Mouse (Mus musculus) neural tube, embryonic 14.5 days (tissue): ENCODE data around the gene Hoxa3. TPM values are rescaled to one million over a fixed set of nuclear protein-coding genes. Genes with fewer than 3 reads are reported as not detected.

Source experiments
- ATAC-seq: fragments of 200-750 bp; cut with Nextera tagmentation; 2 replicates; pipeline ENCODE4 v1.8.0; 2017; ENCODE audit warnings: low read depth, mild to moderate bottlenecking, moderate TSS enrichment, moderate library complexity
- H3K27ac ChIP-seq: fragments of 300-500 bp; sonication (generic); 2 replicates; pipeline ENCODE4 v1.5.1; 2014; ENCODE audit warnings: low read depth, mild to moderate bottlenecking, control low read depth, low read length, moderate library complexity, mixed read lengths
- H3K27me3 ChIP-seq: fragments of 300-500 bp; sonication (generic); 2 replicates; pipeline ENCODE4 v1.6.1; 2014; ENCODE audit warnings: low read length; ENCODE audit not compliant: control insufficient read depth, insufficient read depth
- H3K36me3 ChIP-seq: fragments of 300-500 bp; sonication (generic); 2 replicates; pipeline ENCODE4 v1.6.1; 2014; ENCODE audit warnings: low read length, mixed read lengths; ENCODE audit not compliant: control insufficient read depth, insufficient read depth
- H3K4me1 ChIP-seq: fragments of 300-500 bp; sonication (generic); 2 replicates; pipeline ENCODE4 v1.6.1; 2014; ENCODE audit warnings: low read length; ENCODE audit not compliant: control insufficient read depth, insufficient read depth
- H3K4me2 ChIP-seq: fragments of 300-500 bp; sonication (generic); 2 replicates; pipeline ENCODE4 v1.6.1; 2014; ENCODE audit warnings: mild to moderate bottlenecking, low read depth, low read length, control low read depth
- H3K4me3 ChIP-seq: fragments of 300-500 bp; sonication (generic); 2 replicates; pipeline ENCODE4 v1.5.1; 2014; ENCODE audit warnings: low read depth, low read length, control low read depth, mixed read lengths
- H3K9ac ChIP-seq: fragments of 300-500 bp; sonication (generic); replicated peaks from 2 replicates; pipeline ENCODE4 v1.6.1; 2014; ENCODE audit warnings: low read depth, mild to moderate bottlenecking, control low read depth, low read length, mixed read lengths
- H3K9me3 ChIP-seq: fragments of 300-500 bp; sonication (generic); 2 replicates; pipeline ENCODE4 v1.6.1; 2016; ENCODE audit warnings: low read length; ENCODE audit not compliant: control insufficient read depth
- WGBS: fragments of 180-500 bp; shearing (Covaris S2); extraction: QIAGEN DNeasy Blood & Tissue Kit; methylation state at CpG from one replicate; pipeline ENCODE4 v1.1.7; 2014; 5-methylcytosine and 5-hydroxymethylcytosine counted together
- polyA plus RNA-seq: library from polyadenylated mRNA; unstranded; fragments of >200 nt; fragmentation: Nextera tagmentation; extraction: Ambion mirVana; gene quantifications from 2 replicates; pipeline ENCODE4 v1.2.1, GENCODE M21; 2014

The Hoxa3 gene
- polyA plus RNA-seq, 1 experiment from 2014 or later = 13.4 TPM

DNA sequence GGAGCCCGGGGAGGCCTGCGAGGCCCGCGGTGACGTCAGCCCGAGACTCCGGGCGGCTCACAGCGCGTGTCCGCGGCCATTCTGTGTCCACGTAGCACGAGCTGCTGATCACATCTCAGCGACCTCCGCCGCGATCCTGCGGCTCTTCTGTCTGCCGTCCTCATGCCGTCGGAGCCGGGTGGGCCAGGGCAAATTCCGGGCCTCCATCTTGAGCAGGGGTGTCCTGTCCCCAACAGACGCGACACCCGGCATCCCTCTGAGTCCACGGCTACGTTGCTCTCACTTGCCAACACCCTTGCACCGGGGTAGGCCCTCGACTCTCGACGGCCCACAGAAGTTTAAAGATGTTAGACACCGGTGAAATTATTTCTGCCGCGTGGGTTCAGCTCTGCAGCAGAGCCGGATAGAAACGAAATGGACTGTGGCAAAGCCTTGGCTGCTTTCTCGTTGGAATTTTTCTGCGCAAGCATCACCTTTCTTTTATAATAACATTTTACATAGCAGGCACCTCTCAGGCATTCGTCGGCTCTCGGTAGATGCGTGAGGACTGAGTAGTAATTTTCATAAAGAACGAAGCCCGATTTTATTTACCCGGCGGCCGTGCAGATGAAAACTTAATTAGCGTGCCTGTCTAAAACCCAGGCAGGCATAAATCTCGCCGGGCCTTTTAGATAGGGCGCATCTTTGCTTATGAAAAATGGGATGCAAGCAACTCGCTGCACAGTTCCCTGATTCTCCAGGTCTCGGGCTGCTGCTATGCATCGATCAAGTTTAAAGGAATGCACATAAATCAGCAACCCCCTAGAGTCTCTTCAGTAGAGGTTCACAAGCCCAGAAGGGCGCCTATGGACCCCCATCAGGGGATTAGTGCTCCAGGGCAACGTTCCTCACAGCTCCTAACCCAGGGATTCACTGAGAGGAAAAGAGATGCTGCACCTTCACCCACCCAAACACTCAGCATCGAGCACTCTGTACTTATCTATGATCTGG, 40.7 kb upstream of the Hoxa3 start:
- 0 out of 2 replicates have a peak, but pooled peaks have one; percentile 40 for ATAC-seq
- Histone ChIP-seq H3K4me2 (peak overlapping the region; percentile 23; the same call in 1 of the 2 replicates), H3K27ac (peak overlapping the region; percentile 67; the same call in 1 of the 2 replicates), H3K4me1 (no peaks in the 10 kb centered on the region), H3K36me3 (no peaks in the 10 kb centered on the region), H3K9me3 (no peaks in the 10 kb centered on the region), H3K9ac (no peak overlapping the region), H3K4me3 (peak overlapping the region; percentile 9; the same call in 1 of the 2 replicates), H3K27me3 (peaks cover 47% of the 10 kb centered on the region)
- WGBS = under 1% methylated on average over 59 of the region's 59 CpGs

DNA sequence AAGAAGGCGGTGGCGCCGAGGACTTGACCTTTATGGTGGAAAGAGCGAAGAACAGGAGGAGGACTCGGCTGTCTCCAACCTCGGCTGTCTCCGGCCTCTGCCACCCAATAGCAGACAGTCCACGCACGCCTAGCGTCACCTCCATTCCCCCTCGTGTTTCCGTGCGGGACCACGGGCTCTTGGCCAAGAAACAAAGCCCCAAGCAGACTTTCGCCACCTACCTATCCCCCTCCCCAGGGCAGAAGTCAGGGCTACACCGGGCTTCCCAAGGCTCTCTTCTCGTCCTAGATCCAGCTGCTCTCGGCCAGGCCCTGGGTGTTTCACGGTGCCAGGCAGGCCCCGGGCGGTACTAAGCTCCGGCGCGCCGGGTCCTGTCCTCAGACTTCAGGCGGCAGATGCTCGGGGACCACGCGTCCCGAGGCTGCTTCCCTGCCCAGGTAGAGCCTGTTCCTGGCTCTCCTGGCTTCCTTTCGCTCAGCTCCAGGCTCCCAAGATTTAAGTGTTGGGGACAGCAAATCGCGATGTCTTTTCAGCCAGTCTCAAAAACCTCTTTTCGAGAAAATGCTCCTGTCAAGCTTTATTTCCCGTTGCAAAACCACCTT, 39.7 kb upstream of the Hoxa3 start:
- Histone ChIP-seq H3K27ac (peak overlapping the region; percentile 67; the same call in 1 of the 2 replicates), H3K9me3 (no peaks in the 10 kb centered on the region), H3K4me1 (no peaks in the 10 kb centered on the region), H3K36me3 (no peaks in the 10 kb centered on the region), H3K9ac (no peak overlapping the region), H3K4me2 (peak overlapping the region; percentile 23; the same call in 1 of the 2 replicates), H3K4me3 (peak overlapping the region; percentile 9; the same call in 1 of the 2 replicates), H3K27me3 (peaks cover 41% of the 10 kb centered on the region)
- 1% methylated on average over 35 of the region's 35 CpGs for WGBS
- 0 out of 2 replicates have a peak, but pooled peaks have one; percentile 29 for ATAC-seq

DNA sequence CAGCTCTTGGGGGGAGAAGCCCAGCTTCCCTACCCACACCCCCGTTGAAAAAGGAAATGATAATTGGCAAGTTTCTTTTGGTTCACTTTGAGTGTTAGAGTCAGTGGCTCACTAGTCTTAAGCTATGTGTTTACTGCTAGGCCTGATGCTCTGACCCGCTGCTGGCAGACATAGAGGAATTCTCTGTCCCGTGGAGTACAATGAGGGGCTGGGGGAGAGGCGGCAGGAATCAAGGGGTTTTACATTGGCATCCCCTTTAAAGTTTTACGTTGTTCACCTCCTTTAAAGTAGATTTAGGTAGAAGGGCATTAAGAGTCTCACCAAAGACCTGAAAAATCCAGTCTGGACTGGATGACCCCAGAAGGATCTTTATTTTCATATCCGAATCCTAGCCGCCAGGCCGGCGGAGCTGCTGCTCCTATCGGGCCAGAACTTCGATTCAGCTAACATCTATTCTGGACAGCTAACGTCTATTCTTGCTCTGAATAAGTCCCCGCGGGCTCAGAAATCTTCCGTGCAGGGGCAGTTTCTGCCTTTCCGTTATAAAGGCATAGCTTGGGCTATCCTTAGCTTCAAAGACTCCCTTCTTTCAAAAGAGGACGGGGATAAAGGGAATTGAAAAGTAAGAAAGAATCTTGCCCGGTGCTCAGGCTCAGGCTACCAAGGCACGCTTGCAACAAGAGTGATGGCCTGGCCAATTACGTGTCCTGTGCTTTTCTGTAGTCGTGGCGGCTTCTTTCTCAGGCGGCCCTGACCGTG, 39.1 kb upstream of the Hoxa3 start:
- Histone ChIP-seq H3K4me1 (no peaks in the 10 kb centered on the region), H3K27me3 (peaks cover 37% of the 10 kb centered on the region), H3K9ac (no peak overlapping the region), H3K27ac (no peak overlapping the region), H3K9me3 (no peaks in the 10 kb centered on the region), H3K4me3 (no peak overlapping the region; the same call in 1 of the 2 replicates), H3K4me2 (peak overlapping the region; percentile 23; the same call in 1 of the 2 replicates), H3K36me3 (no peaks in the 10 kb centered on the region)
- 5% methylated on average over 24 of the region's 24 CpGs for WGBS
- no peak for ATAC-seq

DNA sequence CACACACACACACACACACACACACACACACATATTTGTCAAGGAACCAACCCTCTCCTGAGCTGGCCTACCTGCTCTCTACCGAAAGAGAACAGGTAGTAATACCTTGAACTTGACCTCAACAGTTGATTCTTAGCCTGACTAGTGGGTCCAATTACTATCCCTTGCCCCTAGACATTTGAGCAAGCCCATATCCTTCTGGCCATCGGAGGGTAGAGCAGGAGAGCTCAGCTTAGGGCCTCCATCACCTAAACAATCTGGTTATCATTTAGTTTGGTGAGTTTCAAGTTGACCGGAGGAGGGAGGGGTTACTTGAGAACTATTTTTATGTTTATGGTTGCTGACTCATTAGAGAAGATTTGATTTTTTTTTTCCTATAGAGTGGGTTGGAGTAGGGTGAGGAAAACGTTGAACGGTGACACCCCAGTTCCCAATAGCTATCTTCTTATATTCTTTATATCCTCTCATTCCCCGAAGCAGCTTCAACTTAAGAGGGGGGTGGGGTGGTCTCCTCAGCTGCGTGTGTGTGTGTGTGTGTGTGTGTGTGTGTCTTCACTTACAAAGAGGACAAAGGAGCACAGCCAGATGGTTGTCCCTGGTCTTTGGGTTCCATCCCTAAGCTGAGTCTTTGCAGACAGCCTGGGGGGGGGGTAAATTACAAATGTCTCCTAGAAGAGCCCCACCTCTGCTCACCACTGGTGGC, 38.2 kb upstream of the Hoxa3 start:
- H3K27me3 ChIP-seq = peaks cover 35% of the 10 kb centered on the region
- ATAC-seq = no peak
- no peaks in the 10 kb centered on the region for H3K9me3 ChIP-seq
- no peaks in the 10 kb centered on the region for H3K4me1 ChIP-seq
- H3K27ac ChIP-seq = no peak overlapping the region
- no peak overlapping the region; the same call in 1 of the 2 replicates for H3K4me2 ChIP-seq
- WGBS = 7% methylated on average over 7 of the region's 7 CpGs
- no peak overlapping the region for H3K4me3 ChIP-seq
- H3K9ac ChIP-seq = no peak overlapping the region
- no peaks in the 10 kb centered on the region for H3K36me3 ChIP-seq

DNA sequence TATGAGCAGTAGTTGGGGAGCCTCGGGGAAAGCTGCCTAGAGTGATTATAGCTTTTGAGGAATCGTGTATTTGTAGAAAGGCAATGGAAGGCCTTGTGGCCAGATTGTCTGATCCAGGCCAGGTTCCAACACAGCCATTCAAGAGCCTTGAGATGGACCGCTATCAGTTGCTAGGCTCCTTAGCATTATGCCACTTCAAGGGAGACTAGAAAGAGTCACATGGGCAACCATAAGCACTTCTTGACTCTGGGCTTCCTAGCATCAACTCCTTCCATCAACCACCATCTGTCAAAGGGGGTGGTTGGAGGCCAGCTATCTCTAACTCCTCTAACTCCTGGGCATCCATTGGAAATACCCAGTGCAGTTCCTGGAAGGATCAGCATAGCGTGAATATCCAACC, 36.7 kb upstream of the Hoxa3 start:
- H3K4me3 ChIP-seq = peak overlapping the region; percentile 7; the same call in 1 of the 2 replicates
- peak overlapping the region; percentile 36 for H3K4me2 ChIP-seq
- H3K36me3 ChIP-seq = no peaks in the 10 kb centered on the region
- peaks cover 34% of the 10 kb centered on the region for H3K27me3 ChIP-seq
- H3K9me3 ChIP-seq = no peaks in the 10 kb centered on the region
- peak overlapping the region; percentile 12; the same call in 1 of the 2 replicates for H3K27ac ChIP-seq
- ATAC-seq = no peak
- H3K4me1 ChIP-seq = no peaks in the 10 kb centered on the region
- WGBS = 6% methylated on average over 4 of the region's 4 CpGs
- no peak overlapping the region for H3K9ac ChIP-seq

DNA sequence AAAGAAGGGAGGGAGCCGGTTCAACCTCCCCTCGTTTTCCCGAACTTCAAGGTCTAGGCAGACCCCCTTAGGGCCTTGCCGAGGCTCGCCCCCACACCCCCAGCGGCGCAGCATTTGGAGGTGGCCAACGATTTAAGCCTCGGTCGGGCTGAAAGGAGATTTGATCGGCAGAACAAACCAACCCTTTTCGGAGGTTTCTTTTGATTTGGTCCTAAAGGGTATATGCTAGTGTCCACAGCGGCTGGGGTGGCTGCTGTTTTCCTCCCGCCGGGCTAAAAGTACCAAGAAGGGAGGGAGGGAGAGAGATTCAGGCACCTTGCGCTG, 36.2 kb upstream of the Hoxa3 start:
- WGBS = 3% methylated on average over 16 of the region's 16 CpGs
- H3K27me3 ChIP-seq = peaks cover 33% of the 10 kb centered on the region
- peak overlapping the region; percentile 36 for H3K4me2 ChIP-seq
- no peaks in the 10 kb centered on the region for H3K4me1 ChIP-seq
- no peak overlapping the region for H3K9ac ChIP-seq
- peak overlapping the region; percentile 12; the same call in 1 of the 2 replicates for H3K27ac ChIP-seq
- no peak for ATAC-seq
- H3K4me3 ChIP-seq = peak overlapping the region; percentile 7; the same call in 1 of the 2 replicates
- no peaks in the 10 kb centered on the region for H3K36me3 ChIP-seq
- H3K9me3 ChIP-seq = no peaks in the 10 kb centered on the region

DNA sequence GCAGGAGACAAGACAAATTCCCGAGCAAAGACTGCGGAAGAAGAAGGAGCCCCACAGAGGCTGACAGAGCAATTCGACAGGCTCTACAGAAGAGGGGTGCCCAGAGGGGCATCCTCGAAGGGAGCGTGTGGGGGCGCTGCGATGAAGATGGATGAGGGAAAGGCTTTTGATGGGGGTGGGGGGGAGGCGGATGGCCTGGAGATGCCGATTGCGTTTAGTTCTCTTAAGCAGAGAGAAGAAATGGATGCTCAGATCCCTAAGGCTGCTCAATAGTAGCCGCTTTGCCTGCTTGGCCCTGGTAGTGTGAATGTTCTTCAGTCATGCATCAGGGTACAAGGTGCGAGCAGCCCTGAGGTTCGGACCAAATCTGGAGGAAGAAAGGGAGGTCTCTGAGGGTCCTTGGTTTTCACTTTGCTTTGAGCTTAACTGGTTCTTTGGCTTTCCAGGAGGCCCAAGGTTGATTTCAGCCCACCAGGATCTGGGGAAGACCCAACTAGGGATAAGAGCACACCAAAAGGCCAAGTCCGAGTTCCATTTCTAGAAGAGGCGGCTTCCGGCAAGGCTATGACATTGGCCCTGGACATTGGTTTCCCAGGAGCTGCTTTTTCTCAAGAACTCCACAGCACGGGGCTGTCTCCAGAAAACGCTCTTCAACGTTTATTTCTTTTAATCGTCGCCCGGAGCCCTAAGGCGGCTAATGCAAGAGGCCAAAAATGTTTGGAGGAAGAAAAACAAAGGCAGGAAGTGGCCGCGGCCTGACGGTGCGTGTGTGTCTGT, 35.7 kb upstream of the Hoxa3 start:
- Histone ChIP-seq H3K4me2 (peak overlapping the region; percentile 36), H3K27me3 (peaks cover 31% of the 10 kb centered on the region), H3K36me3 (no peaks in the 10 kb centered on the region), H3K4me3 (peak overlapping the region; percentile 22; the same call in 1 of the 2 replicates), H3K4me1 (no peaks in the 10 kb centered on the region), H3K9me3 (no peaks in the 10 kb centered on the region), H3K27ac (peak overlapping the region; percentile 64; the same call in 1 of the 2 replicates), H3K9ac (no peak overlapping the region)
- peak; percentile 5; the same call in 1 of the 2 replicates for ATAC-seq
- WGBS = 3% methylated on average over 27 of the region's 27 CpGs
